Mouse (Mus musculus) lung, embryonic 16.5 days (tissue): Measurements from ENCODE around the gene Tmem95. TPM values are rescaled to one million over a fixed set of nuclear protein-coding genes. Genes with fewer than 3 reads are reported as not detected.

Experiments
- ATAC-seq: fragments of 200-750 bp; cut with Nextera tagmentation; 2 replicates; pipeline ENCODE4 v1.8.0; 2017; ENCODE audit warnings: low read depth, mild to moderate bottlenecking, moderate library complexity
- H3K27ac ChIP-seq: fragments of 300-500 bp; sonication (generic); 2 replicates; pipeline ENCODE4 v1.5.1; 2014; ENCODE audit warnings: mild to moderate bottlenecking, control low read depth, low read length
- H3K27me3 ChIP-seq: fragments of 300-500 bp; sonication (generic); 2 replicates; pipeline ENCODE4 v1.6.1; 2014; ENCODE audit warnings: low read depth, low read length, mixed read lengths; ENCODE audit not compliant: control insufficient read depth, insufficient read depth
- H3K36me3 ChIP-seq: fragments of 300-500 bp; sonication (generic); 2 replicates; pipeline ENCODE4 v1.6.1; 2014; ENCODE audit warnings: low read length; ENCODE audit not compliant: control insufficient read depth, insufficient read depth
- H3K4me1 ChIP-seq: fragments of 300-500 bp; sonication (generic); replicated peaks from 2 replicates; pipeline ENCODE4 v1.6.1; 2014; ENCODE audit warnings: low read length, mixed read lengths; ENCODE audit not compliant: control insufficient read depth, insufficient read depth
- H3K4me2 ChIP-seq: fragments of 300-500 bp; sonication (generic); 2 replicates; pipeline ENCODE4 v1.6.1; 2014; ENCODE audit warnings: low read depth, low read length, control low read depth
- H3K4me3 ChIP-seq: fragments of 300-500 bp; sonication (generic); 2 replicates; pipeline ENCODE4 v1.5.1; 2014; ENCODE audit warnings: mild to moderate bottlenecking, low read length, control low read depth
- H3K9ac ChIP-seq: fragments of 300-500 bp; sonication (generic); 2 replicates; pipeline ENCODE4 v1.6.1; 2014; ENCODE audit warnings: low read length, control low read depth
- H3K9me3 ChIP-seq: fragments of 300-500 bp; sonication (generic); 2 replicates; pipeline ENCODE4 v1.6.1; 2016; ENCODE audit warnings: low read length; ENCODE audit not compliant: control insufficient read depth
- WGBS: fragments of 180-500 bp; shearing (Covaris S2); extraction: QIAGEN DNeasy Blood & Tissue Kit; methylation state at CpG from one replicate; pipeline ENCODE4 v1.1.7; 2014; 5-methylcytosine and 5-hydroxymethylcytosine counted together
- polyA plus RNA-seq: library from polyadenylated mRNA; unstranded; fragments of >200 nt; fragmentation: Nextera tagmentation; extraction: Ambion mirVana; gene quantifications from 2 replicates; pipeline ENCODE4 v1.2.1, GENCODE M21; 2015

Gene Tmem95
- polyA plus RNA-seq, 1 experiment from 2014 or later, result not detected

- Histone ChIP-seq H3K4me2 (peak within 1 kb of the TSS; percentile 46), H3K36me3 (no peaks in the 10 kb centered on the region), H3K27me3 (no peaks in the 10 kb centered on the region; the same call in 1 of the 2 replicates), H3K9me3 (no peaks in the 10 kb centered on the region), H3K4me3 (peak within 1 kb of the TSS; percentile 39), H3K27ac (peak within 1 kb of the TSS; percentile 68), H3K9ac (peak within 1 kb of the TSS; percentile 48; the same call in 1 of the 2 replicates), H3K4me1 (no peaks in the 10 kb centered on the region)
- ATAC-seq, result peak; percentile 89
- 13% methylated on average over 30 of the region's 30 CpGs for WGBS
Measured at GRCm38 (mm10) chr11:69858113-69858998, 19.5 kb downstream of the Tmem95 start, which contains the start of gene Tnk1. Tnk1 (minus strand) TSS chr11:69858730.

GRCm38 (mm10) chr11:69855347-69855746 is 22.5 kb downstream of the Tmem95 start:
- H3K4me2 ChIP-seq, result no peak overlapping the region

GRCm38 (mm10) chr11:69854680-69855079 is 23.1 kb downstream of the Tmem95 start:
- ATAC-seq, result no peak

More at GRCm38 (mm10) chr11:69855347-69855746, 22.5 kb downstream of the Tmem95 start:
- Histone ChIP-seq H3K9ac (no peak overlapping the region), H3K27me3 (no peaks in the 10 kb centered on the region; the same call in 1 of the 2 replicates), H3K36me3 (peaks cover 17% of the 10 kb centered on the region), H3K4me3 (no peak overlapping the region), H3K27ac (no peak overlapping the region), H3K9me3 (no peaks in the 10 kb centered on the region), H3K4me1 (no peaks in the 10 kb centered on the region)
- no peak for ATAC-seq
- WGBS, result 34% methylated on average over 16 of the region's 16 CpGs

GRCm38 (mm10) chr11:69853994-69854393 is 23.8 kb downstream of the Tmem95 start:
- Histone ChIP-seq H3K4me3 (no peak overlapping the region), H3K9ac (no peak overlapping the region), H3K4me1 (no peaks in the 10 kb centered on the region), H3K4me2 (no peak overlapping the region), H3K27ac (no peak overlapping the region), H3K36me3 (peaks cover 26% of the 10 kb centered on the region), H3K9me3 (no peaks in the 10 kb centered on the region), H3K27me3 (no peaks in the 10 kb centered on the region; the same call in 1 of the 2 replicates)
- 51% methylated on average over 7 of the region's 7 CpGs for WGBS
- ATAC-seq, result no peak

More at GRCm38 (mm10) chr11:69854680-69855079, 23.1 kb downstream of the Tmem95 start:
- no peak overlapping the region for H3K4me2 ChIP-seq
- H3K4me1 ChIP-seq, result no peaks in the 10 kb centered on the region
- WGBS, result 72% methylated on average over 10 of the region's 10 CpGs
- H3K9me3 ChIP-seq, result no peaks in the 10 kb centered on the region
- H3K27ac ChIP-seq, result no peak overlapping the region
- H3K4me3 ChIP-seq, result no peak overlapping the region
- H3K27me3 ChIP-seq, result no peaks in the 10 kb centered on the region; the same call in 1 of the 2 replicates
- H3K9ac ChIP-seq, result no peak overlapping the region
- H3K36me3 ChIP-seq, result peaks cover 22% of the 10 kb centered on the region

- Histone ChIP-seq H3K4me2 (no peak overlapping the region), H3K27me3 (no peaks in the 10 kb centered on the region), H3K4me3 (no peak overlapping the region), H3K9me3 (no peaks in the 10 kb centered on the region), H3K9ac (no peak overlapping the region), H3K36me3 (peaks cover 34% of the 10 kb centered on the region), H3K4me1 (peaks cover 10% of the 10 kb centered on the region), H3K27ac (peak overlapping the region; percentile 32; the same call in 1 of the 2 replicates)
- no peak for ATAC-seq
- WGBS, result 66% methylated on average over 8 of the region's 8 CpGs
Measured at GRCm38 (mm10) chr11:69850754-69851153, 27.1 kb downstream of the Tmem95 start.

DNA sequence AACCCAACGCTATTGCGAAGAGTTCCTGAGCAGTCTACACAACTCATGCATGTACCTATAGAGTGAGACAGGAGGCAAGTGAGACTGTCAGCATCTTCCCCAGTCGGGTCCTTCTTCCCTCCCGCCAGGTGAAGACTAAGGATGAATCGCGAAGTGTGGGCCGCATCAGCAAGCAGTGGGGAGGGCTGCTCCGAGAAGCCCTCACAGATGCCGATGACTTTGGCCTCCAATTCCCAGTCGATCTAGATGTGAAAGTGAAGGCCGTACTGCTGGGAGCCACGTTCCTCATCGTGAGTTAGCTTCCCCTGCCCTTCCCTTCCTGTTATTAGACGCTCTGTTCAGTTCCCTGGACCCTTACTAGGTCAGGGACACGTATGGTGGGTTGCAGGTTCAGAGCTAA is 27.9 kb downstream of the Tmem95 start:
- Histone ChIP-seq H3K36me3 (peaks cover 34% of the 10 kb centered on the region), H3K27ac (no peak overlapping the region), H3K4me3 (no peak overlapping the region), H3K9me3 (no peaks in the 10 kb centered on the region), H3K4me2 (no peak overlapping the region), H3K4me1 (peaks cover 16% of the 10 kb centered on the region), H3K9ac (no peak overlapping the region), H3K27me3 (no peaks in the 10 kb centered on the region)
- 88% methylated on average over 15 of the region's 15 CpGs for WGBS
- no peak for ATAC-seq

- Histone ChIP-seq H3K9me3 (no peaks in the 10 kb centered on the region), H3K36me3 (peaks cover 34% of the 10 kb centered on the region), H3K27ac (peak overlapping the region; percentile 18; the same call in 1 of the 2 replicates), H3K4me3 (no peak overlapping the region), H3K4me1 (peaks cover 16% of the 10 kb centered on the region), H3K27me3 (no peaks in the 10 kb centered on the region), H3K9ac (no peak overlapping the region), H3K4me2 (no peak overlapping the region)
- ATAC-seq, result no peak
- 72% methylated on average over 9 of the region's 9 CpGs for WGBS
Measured at GRCm38 (mm10) chr11:69849128-69849527, 28.7 kb downstream of the Tmem95 start.

GRCm38 (mm10) chr11:69848021-69848420 is 29.8 kb downstream of the Tmem95 start:
- Histone ChIP-seq H3K36me3 (peaks cover 34% of the 10 kb centered on the region), H3K27me3 (no peaks in the 10 kb centered on the region), H3K4me1 (peaks cover 16% of the 10 kb centered on the region), H3K9me3 (no peaks in the 10 kb centered on the region), H3K27ac (no peak overlapping the region), H3K9ac (no peak overlapping the region), H3K4me2 (peak overlapping the region; percentile 96), H3K4me3 (no peak overlapping the region; the same call in 1 of the 2 replicates)
- no peak for ATAC-seq
- 92% methylated on average over 6 of the region's 6 CpGs for WGBS
